Mouse (Mus musculus) naive thymus-derived CD4-positive, alpha-beta T cell, adult 2 months (primary cell): ENCODE data around the gene Wasf2.

ENCODE experiments used
- DNase-seq: peaks from one replicate; pipeline ENCODE4 v3.0.0-alpha.2; 2011; ENCODE audit warnings: low read depth

The Wasf2 gene

GRCm38 (mm10) chr4:133129931-133130889, at the start of gene Wasf2:
Gene Wasf2 (plus strand): TSS chr4:133130505.
- DNase-seq, result peak; percentile 96

GRCm38 (mm10) chr4:133080862-133081261, 49.4 kb upstream of the Wasf2 start:
- DNase-seq, result no peak

- DNase-seq, result no peak
These were observed 48.0 kb upstream of the Wasf2 start for GRCm38 (mm10) chr4:133082216-133082773.

GRCm38 (mm10) chr4:133083991-133084861, 46.1 kb upstream of the Wasf2 start:
- DNase-seq, result no peak

- peak; percentile 78 for DNase-seq
These were observed 45.1 kb upstream of the Wasf2 start for GRCm38 (mm10) chr4:133085011-133085782.

- peak; percentile 77 for DNase-seq
These were observed 44.4 kb upstream of the Wasf2 start for GRCm38 (mm10) chr4:133085783-133086342.

- DNase-seq, result no peak
These were observed 43.1 kb upstream of the Wasf2 start for GRCm38 (mm10) chr4:133087177-133087714.

GRCm38 (mm10) chr4:133087835-133088234, 42.5 kb upstream of the Wasf2 start:
- peak; percentile 53 for DNase-seq

GRCm38 (mm10) chr4:133089319-133089718, 41.0 kb upstream of the Wasf2 start:
- no peak for DNase-seq

- DNase-seq, result no peak
These were observed 40.5 kb upstream of the Wasf2 start for GRCm38 (mm10) chr4:133089802-133090201.

- DNase-seq, result no peak
These were observed 40.0 kb upstream of the Wasf2 start for GRCm38 (mm10) chr4:133090276-133090719.

- DNase-seq, result peak; percentile 62
These were observed 39.4 kb upstream of the Wasf2 start for GRCm38 (mm10) chr4:133090720-133091458.

GRCm38 (mm10) chr4:133091459-133091785, 38.9 kb upstream of the Wasf2 start:
- no peak for DNase-seq

GRCm38 (mm10) chr4:133092453-133092901, 37.8 kb upstream of the Wasf2 start:
- peak; percentile 68 for DNase-seq

- DNase-seq, result no peak
These were observed 37.2 kb upstream of the Wasf2 start for GRCm38 (mm10) chr4:133093056-133093455.

- no peak for DNase-seq
These were observed 36.7 kb upstream of the Wasf2 start for GRCm38 (mm10) chr4:133093481-133094033.

- DNase-seq, result no peak
These were observed 36.0 kb upstream of the Wasf2 start for GRCm38 (mm10) chr4:133094255-133094654.

GRCm38 (mm10) chr4:133094936-133095733, 35.2 kb upstream of the Wasf2 start:
- DNase-seq, result peak; percentile 67

- DNase-seq, result peak; percentile 51
These were observed 34.6 kb upstream of the Wasf2 start for GRCm38 (mm10) chr4:133095734-133096065.
